Mouse (Mus musculus): ENCODE measurements around the gene Slc41a3.

The Slc41a3 gene

DNA sequence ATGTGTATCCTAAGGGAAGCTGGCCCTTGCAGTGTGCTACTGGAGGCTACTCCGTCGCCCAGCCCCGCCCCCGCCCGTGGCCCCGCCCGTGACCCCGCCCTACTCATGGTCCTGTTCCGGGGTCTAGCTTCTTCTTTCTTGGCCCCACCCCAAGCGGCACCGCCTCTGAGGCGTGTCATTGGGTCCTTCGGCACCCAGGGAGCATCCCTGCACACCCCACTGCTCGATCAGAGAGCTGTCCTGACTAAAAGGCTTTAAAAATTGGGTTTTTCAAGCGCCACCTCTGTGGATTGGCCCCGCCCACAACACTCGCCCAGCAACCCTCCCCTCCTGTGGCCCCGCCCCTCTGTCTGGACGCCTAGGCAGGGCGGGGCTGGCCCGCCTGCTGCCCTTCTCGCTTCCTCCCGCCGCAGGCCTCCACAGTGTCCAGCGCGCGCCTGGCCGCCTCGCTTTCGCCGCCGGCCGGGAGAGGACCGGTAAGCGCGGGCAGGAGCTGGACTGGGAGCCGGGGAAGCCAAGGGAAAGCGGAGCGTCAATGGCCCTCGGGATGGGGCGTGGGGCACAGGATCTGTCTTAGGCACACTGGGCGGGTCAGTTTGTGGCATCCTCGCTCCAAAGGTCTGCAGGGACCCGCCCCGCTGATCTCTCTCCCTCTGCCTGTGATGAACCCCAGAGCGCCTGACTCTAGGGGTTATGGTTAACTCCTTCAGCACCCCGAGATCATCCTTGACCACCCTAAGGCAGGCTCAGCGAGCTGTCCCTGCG lies at the start of gene Slc41a3:
Slc41a3 (plus strand) TSS at position 193 of the 765 bp plus-strand sequence.
- in situ Hi-C loops (cut with MseI, MboI), result no loop called here

DNA sequence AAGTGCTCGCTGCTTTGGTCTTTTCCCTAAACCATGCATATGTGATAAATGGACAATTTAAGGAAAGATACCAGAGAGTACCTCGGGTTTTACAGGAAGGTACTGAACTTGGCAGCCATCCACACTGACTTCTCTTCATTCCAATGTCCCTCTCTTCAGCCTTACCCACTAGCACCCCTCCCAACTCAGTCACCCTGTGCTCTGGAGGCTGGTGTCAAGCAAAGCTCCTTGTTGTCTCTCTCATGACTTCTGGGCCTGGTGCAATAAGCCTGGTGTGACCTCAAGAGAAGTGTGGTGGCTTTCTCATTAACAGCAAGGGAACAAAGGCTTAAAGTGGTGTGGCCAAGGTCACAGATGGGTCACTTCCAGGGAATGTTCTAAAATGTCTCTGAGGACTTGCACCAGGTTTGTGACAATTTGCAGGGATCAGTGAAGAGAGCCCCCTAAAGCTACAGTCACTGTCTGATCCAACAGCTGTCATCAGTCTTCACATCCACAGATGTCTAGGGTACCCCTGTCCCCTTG lies 47.9 kb upstream of the Slc41a3 start:
- in situ Hi-C loops (cut with MseI, MboI), result no loop called here

GRCm38 (mm10) chr6:90557077-90557476 lies 47.4 kb upstream of the Slc41a3 start:
- in situ Hi-C loops (cut with MseI, MboI), result no loop called here

DNA sequence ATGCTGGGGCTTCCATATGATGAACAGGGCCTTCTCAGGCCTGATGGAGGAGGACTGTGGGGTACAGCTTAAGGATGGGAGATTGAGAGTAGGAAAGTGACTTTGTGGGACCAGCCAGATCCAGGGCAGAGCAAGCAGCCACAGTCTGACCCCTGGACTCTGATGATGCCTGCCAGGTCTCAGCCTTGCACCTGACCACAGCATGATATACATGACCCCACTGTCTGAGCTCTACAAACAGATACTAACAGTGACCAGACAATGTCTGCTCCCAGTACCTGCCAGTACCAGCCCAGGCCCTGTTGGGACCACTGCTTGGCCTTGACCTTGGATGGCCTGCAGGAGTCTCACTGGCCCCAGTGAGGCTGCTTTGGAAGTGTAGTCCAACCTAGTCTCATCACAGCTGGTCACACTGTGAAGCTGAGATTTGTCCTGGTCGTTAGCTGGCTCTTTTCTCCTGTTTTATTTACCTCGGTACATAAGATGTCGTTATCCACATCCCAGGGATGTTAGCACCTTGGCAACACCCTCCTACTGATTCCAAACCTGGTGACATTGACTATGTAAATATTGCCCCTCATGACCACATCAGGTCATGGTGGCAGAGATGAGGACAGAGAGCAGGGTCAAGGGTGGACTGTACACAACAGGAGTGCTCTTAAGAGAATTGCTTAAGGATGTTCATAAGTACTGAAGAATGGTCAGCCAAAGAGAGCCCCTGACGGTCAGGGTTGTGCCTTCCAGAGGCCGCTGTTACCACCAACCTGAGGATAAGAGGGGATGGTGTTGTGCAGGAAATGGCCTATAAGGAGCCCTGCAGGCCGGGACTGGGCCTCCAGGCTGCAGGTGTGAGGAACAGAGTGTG lies 46.5 kb upstream of the Slc41a3 start:
- in situ Hi-C loops (cut with MseI, MboI), result no loop called here

DNA sequence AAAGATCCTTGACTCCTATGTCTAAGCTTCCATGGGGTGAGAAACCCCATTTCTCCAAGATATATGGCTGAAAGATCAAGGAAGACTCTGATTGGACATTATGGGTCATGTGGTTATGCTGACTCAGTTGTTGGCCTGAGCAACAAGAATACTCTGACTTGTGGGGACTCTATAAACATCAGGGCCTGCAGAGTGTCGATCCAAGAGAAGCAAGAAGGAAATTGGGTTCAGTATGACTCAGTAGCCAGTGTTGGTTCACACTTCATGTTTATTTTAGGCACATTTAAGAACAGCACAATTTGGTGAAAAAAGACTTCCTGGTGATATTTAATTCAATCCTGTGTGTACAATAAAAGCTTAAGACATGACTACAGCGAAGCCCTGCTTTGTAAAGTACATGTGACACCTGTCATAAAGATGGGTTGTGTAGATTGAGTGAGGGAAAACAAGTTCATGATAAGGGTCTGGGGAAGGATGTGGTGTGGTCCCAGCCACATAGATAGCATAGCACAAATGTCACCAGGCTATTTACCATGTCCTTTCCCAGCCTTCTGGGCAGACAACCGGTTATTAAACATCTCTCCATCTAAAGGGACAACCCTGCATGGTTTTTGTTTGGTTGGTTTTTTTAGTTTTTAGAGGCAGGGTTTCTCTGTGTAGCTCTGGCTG lies 44.0 kb upstream of the Slc41a3 start:
- in situ Hi-C loops (cut with MseI, MboI), result no loop called here

GRCm38 (mm10) chr6:90561234-90561781 lies 43.2 kb upstream of the Slc41a3 start:
- in situ Hi-C loops (cut with MseI, MboI), result no loop called here

DNA sequence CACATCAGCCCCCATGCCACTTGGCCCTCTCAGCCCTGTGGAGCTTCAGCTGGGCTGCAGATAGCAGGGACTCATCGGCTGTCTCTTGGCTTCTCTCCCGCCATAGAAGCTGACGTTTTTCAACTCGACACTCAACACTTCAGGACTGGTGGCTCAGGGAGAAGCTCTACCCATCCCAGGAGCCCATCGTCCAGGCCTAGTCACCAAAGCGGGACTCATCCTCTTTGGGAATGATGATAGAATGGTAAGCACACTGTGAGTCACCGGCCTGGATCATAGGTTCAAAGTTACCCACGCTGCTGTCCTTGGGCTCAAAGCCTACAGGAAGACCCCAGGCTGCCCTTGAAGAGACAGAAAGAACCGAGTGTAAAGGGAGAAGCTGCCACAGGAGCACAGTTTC lies 40.3 kb upstream of the Slc41a3 start:
- in situ Hi-C loops (cut with MseI, MboI), result no loop called here

- in situ Hi-C loops (cut with MseI, MboI), result no loop called here
Observed at GRCm38 (mm10) chr6:90565357-90566215, 38.9 kb upstream of the Slc41a3 start.

DNA sequence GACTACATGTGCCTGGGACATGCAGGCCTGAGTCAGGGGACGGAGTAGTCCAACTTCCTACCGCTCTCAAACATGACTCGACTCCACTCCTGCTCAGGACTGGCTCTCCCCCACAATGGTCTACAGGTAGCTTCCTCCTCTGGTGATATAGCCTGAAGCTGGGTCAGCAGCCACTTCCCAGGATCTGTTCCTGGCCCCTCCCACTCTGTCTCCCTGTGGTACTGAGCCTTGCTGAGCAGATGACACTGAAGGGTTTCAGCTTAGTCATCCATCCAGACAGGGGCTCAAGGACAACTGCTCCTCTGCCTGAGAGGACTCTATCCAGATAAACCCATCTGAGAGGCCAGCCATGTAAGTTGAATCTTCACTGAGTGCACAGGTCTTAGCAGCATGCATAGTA lies 37.0 kb upstream of the Slc41a3 start:
- in situ Hi-C loops (cut with MseI, MboI), result no loop called here

DNA sequence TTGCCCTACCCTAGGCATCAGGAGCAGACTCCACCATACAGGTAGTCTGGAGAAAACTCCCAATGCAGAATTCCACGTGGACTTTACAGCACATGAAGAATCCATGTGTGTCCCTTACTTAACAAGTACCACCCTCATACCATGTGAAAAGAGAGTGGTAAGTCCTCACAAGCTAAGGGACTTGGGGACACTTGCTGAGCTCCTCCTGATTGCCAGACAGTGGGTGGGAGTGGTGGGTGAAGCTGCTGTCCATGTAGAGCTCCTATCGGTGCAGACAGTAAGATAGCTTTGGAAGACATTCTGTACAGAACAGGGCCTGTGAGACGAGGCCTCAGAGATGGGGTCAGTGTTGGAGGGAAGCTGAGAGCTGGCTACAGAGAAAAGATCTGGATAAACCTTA lies 36.6 kb upstream of the Slc41a3 start:
- in situ Hi-C loops (cut with MseI, MboI), result no loop called here

GRCm38 (mm10) chr6:90568721-90569120 lies 35.8 kb upstream of the Slc41a3 start:
- in situ Hi-C loops (cut with MseI, MboI), result no loop called here

DNA sequence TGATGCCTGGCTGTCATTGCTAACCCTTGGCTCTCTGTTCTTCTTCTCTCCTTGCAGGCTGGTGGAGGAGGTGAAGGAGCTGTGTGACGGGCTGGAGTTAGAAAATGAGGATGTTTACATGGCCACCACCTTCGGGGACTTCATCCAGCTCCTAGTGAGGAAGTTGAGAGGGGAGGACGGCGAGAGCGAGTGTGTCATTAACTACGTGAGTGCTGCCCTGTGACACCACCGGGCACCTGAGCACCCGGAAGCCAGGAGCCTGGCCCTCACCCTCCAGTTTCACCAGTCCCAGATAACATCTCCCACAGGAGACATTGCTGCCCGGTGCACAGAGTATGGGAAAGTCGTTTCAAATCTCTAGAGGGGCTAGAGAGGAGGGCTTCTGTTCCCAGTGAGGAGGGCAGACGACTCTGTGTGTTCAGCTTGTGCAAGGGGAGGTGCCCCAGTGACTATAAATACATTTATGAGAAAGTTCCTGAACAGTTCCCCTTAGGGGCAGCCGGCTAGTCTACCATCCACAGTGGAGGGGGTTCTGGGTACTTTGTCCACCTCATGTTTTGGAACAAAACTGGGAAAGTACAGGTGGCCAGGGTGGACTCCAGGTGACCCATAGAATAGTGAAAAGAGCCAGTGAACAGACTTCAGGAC lies 34.7 kb upstream of the Slc41a3 start:
- in situ Hi-C loops (cut with MseI, MboI), result no loop called here

GRCm38 (mm10) chr6:90570392-90570791 lies 34.1 kb upstream of the Slc41a3 start:
- in situ Hi-C loops (cut with MseI, MboI), result no loop called here

DNA sequence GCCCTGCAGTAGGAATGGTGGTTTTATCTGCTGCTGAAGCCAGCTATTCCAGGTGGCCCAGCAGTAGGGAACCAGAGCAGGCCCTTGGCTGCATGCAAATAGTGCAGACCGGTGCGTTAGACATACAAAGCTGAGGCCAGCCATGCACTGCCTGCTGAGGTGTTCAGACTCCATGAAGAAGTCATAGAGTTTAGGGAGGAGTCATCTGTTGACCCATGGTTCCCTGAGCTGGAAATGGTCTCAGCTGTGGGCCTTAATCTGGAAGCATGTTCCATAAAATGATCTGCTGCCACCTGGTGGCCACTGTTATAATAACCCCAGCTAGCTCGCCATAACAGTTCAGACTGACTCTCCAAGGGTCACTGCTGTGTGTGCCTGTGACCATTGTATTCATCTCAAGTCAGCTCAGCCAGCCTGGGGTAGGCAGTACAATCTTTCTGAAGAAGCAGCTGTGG lies 29.2 kb upstream of the Slc41a3 start:
- in situ Hi-C loops (cut with MseI, MboI), result no loop called here

DNA sequence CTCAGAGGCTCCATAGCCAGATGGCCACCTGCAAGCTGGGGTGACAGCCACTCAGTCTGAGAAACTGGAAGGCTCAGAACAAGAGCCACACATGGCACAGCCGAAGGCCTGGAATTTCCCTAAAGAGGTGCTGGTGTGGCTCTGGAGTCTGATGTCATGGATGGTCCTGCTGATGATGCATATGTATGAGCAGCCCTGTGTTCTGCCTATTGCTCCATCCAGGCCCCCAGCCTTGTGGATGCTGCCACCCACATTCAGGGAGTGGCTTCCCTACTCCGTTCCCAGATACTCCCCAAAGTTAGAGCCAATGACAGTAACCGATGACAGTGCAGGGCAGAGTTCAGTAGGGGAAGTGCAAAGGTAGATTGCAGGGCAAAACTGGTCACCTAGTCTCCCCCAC lies 26.4 kb upstream of the Slc41a3 start:
- in situ Hi-C loops (cut with MseI, MboI), result no loop called here

- in situ Hi-C loops (cut with MseI, MboI), result loop anchor here in 1 of 2 experiments (10.0 kb wide), 1 partner anchor 48 kb away; no protein-coding TSS in a partner anchor
Observed at GRCm38 (mm10) chr6:90582331-90582730, 22.2 kb upstream of the Slc41a3 start.

GRCm38 (mm10) chr6:90588113-90588512 lies 16.4 kb upstream of the Slc41a3 start:
- in situ Hi-C loops (cut with MseI, MboI), result loop anchor here in 1 of 2 experiments (10.0 kb wide), 1 partner anchor 53 kb away; no protein-coding TSS in a partner anchor

- in situ Hi-C loops (cut with MseI, MboI), result no loop called here
Observed at GRCm38 (mm10) chr6:90590707-90591106, 13.8 kb upstream of the Slc41a3 start.

DNA sequence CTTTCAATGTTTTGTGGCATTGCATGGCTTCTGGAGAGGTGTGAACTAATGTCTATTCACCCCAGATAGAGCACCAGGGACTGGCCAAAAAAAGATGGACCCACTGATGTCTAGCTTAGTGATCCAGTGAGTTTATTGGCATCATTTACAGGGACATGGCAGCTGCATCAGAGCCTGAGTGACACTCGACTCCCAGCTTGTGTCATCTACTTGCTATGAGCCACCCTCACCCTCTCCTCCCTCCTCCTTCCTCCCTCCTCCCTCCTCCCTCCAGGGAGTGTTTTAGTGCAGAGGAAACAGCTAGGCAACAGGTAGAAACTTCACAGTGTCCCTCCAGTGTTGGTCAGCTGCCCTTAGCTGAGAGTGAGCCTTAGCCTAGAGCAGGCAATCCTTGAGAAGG lies 9.6 kb upstream of the Slc41a3 start:
- in situ Hi-C loops (cut with MseI, MboI), result no loop called here

GRCm38 (mm10) chr6:90597060-90597459 lies 7.5 kb upstream of the Slc41a3 start:
- in situ Hi-C loops (cut with MseI, MboI), result no loop called here

Data from mouse trophoblast stem cell (cell line).